Mouse (Mus musculus): Measurements from ENCODE around the gene Lurap1.
A peak's percentile ranks its signal among the peaks of the same experiment; 100 is the strongest.

Lurap1 gene

GRCm38 (mm10) chr4:116162142-116162541 is 11.0 kb upstream of the Lurap1 start:
- DNase-seq (ENCODE audit: low read depth, low spot score): no peak

- DNase-seq (ENCODE audit: low read depth, low spot score): no peak
Observed at GRCm38 (mm10) chr4:116160769-116161168, 9.6 kb upstream of the Lurap1 start.

GRCm38 (mm10) chr4:116159912-116160311 is 8.8 kb upstream of the Lurap1 start:
- peak; percentile 59 for DNase-seq (ENCODE audit: low read depth, low spot score)

GRCm38 (mm10) chr4:116157882-116158281 is 6.7 kb upstream of the Lurap1 start:
- DNase-seq (ENCODE audit: low read depth, low spot score): no peak

GRCm38 (mm10) chr4:116152702-116153101 is 1.6 kb upstream of the Lurap1 start:
- DNase-seq (ENCODE audit: low read depth, low spot score): no peak

- DNase-seq (ENCODE audit: low read depth, low spot score): no peak
Observed at GRCm38 (mm10) chr4:116150862-116151221, 296 bp downstream of the Lurap1 start.

- peak; percentile 63 for DNase-seq (ENCODE audit: low read depth, low spot score)
Observed at GRCm38 (mm10) chr4:116150156-116150861, 829 bp downstream of the Lurap1 start.

- peak; percentile 44 for DNase-seq (ENCODE audit: low read depth, low spot score)
Observed at GRCm38 (mm10) chr4:116149812-116150155, 1.4 kb downstream of the Lurap1 start.

GRCm38 (mm10) chr4:116143891-116144717 is 7.0 kb downstream of the Lurap1 start:
- peak; percentile 60 for DNase-seq (ENCODE audit: low read depth, low spot score)

GRCm38 (mm10) chr4:116143317-116143811 is 7.8 kb downstream of the Lurap1 start:
- DNase-seq (ENCODE audit: low read depth, low spot score): peak; percentile 20

- DNase-seq (ENCODE audit: low read depth, low spot score): peak; percentile 20
Observed at GRCm38 (mm10) chr4:116142269-116142668, 8.9 kb downstream of the Lurap1 start.

- DNase-seq (ENCODE audit: low read depth, low spot score): peak; percentile 82
Observed at GRCm38 (mm10) chr4:116141736-116142135, 9.4 kb downstream of the Lurap1 start.

- DNase-seq (ENCODE audit: low read depth, low spot score): peak; percentile 80
Observed at GRCm38 (mm10) chr4:116140801-116141574, 10.2 kb downstream of the Lurap1 start.

- DNase-seq (ENCODE audit: low read depth, low spot score): peak; percentile 72
Observed at GRCm38 (mm10) chr4:116137421-116137996, 13.6 kb downstream of the Lurap1 start.

GRCm38 (mm10) chr4:116134990-116135389 is 16.1 kb downstream of the Lurap1 start:
- peak; percentile 57 for DNase-seq (ENCODE audit: low read depth, low spot score)

GRCm38 (mm10) chr4:116133126-116133525 is 18.0 kb downstream of the Lurap1 start:
- DNase-seq (ENCODE audit: low read depth, low spot score): no peak

GRCm38 (mm10) chr4:116127956-116128355 is 23.2 kb downstream of the Lurap1 start:
- DNase-seq (ENCODE audit: low read depth, low spot score): peak; percentile 78

GRCm38 (mm10) chr4:116125803-116126386 is 25.2 kb downstream of the Lurap1 start:
- DNase-seq (ENCODE audit: low read depth, low spot score): no peak

GRCm38 (mm10) chr4:116123602-116124519 is 27.3 kb downstream of the Lurap1 start, which contains the start of the genes Rad54l and Pomgnt1:
Rad54l (minus strand) TSS chr4:116123690.
Pomgnt1 (plus strand) TSS chr4:116123840.
- DNase-seq (ENCODE audit: low read depth, low spot score): peak; percentile 99

GRCm38 (mm10) chr4:116122762-116123161 is 28.4 kb downstream of the Lurap1 start:
- DNase-seq (ENCODE audit: low read depth, low spot score): peak; percentile 61
